Mouse (Mus musculus) forebrain, embryonic 15.5 days (tissue): ENCODE results near the gene Dnpep. TPM values are rescaled to one million over a fixed set of nuclear protein-coding genes. Genes with fewer than 3 reads are reported as not detected.

Experiments used
- ATAC-seq: fragments of 200-750 bp; cut with Nextera tagmentation; replicated peaks from 2 replicates; pipeline ENCODE4 v1.8.0; 2017; ENCODE audit warnings: mild to moderate bottlenecking, moderate TSS enrichment, moderate library complexity
- H3K27ac ChIP-seq: fragments of 300-500 bp; sonication (generic); replicated peaks from 2 replicates; pipeline ENCODE4 v1.5.1; 2015; ENCODE audit warnings: mild to moderate bottlenecking, inconsistent platforms
- H3K27me3 ChIP-seq: fragments of 300-500 bp; sonication (generic); 2 replicates; pipeline ENCODE4 v1.6.1; 2015; ENCODE audit warnings: inconsistent platforms
- H3K36me3 ChIP-seq: fragments of 300-500 bp; sonication (generic); 2 replicates; pipeline ENCODE4 v1.6.1; 2015; ENCODE audit warnings: mild to moderate bottlenecking, inconsistent platforms
- H3K4me1 ChIP-seq: fragments of 300-500 bp; sonication (generic); 2 replicates; pipeline ENCODE4 v1.6.1; 2015; ENCODE audit warnings: inconsistent platforms
- H3K4me2 ChIP-seq: fragments of 300-500 bp; sonication (generic); replicated peaks from 2 replicates; pipeline ENCODE4 v1.6.1; 2015; ENCODE audit warnings: mild to moderate bottlenecking, inconsistent platforms
- H3K4me3 ChIP-seq: fragments of 300-500 bp; sonication (generic); 2 replicates; pipeline ENCODE4 v1.5.1; 2015; ENCODE audit warnings: mild to moderate bottlenecking, inconsistent platforms
- H3K9ac ChIP-seq: fragments of 300-500 bp; sonication (generic); replicated peaks from 2 replicates; pipeline ENCODE4 v1.6.1; 2015; ENCODE audit warnings: mild to moderate bottlenecking, inconsistent platforms
- H3K9me3 ChIP-seq: fragments of 300-500 bp; sonication (generic); 2 replicates; pipeline ENCODE4 v1.6.1; 2016; ENCODE audit warnings: inconsistent platforms
- WGBS: fragments of 180-500 bp; shearing (Covaris S2); methylation state at CpG from one replicate; pipeline ENCODE4 v1.1.7; 2015; ENCODE audit warnings: mixed read lengths; 5-methylcytosine and 5-hydroxymethylcytosine counted together
- polyA plus RNA-seq: library from polyadenylated mRNA; unstranded; fragments of >200 nt; fragmentation: Nextera tagmentation; extraction: Ambion mirVana; gene quantifications from 2 replicates; pipeline ENCODE4 v1.2.1, GENCODE M21; 2015

Gene Dnpep
- polyA plus RNA-seq, 1 experiment from 2014 or later, result 163 TPM

DNA sequence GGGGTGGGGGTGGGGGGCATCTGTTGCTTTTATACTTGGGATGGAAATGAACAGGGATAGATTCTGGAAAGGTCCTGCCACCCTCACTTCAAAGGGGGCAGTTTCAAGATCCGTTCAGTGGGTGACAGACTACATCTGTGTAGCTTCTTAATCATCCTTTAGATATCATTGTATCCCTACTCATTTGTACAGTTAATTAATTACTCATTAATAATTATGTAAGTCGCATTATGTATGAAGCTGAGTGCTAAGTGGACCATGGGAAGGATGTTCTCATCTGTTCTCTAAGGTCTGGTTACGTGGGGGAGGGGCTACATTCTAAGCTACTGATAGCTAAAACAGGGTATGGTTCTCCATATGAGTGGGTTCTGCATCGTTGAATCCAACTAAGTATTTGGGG lies 946 bp upstream of the Dnpep start:
- H3K9ac ChIP-seq, result no peak overlapping the region
- WGBS, result 89% methylated on average over 4 of the region's 4 CpGs
- H3K4me1 ChIP-seq, result peaks cover 14% of the 10 kb centered on the region
- H3K27ac ChIP-seq, result peak overlapping the region; percentile 88; the same call in 1 of the 2 replicates
- H3K4me2 ChIP-seq, result no peak overlapping the region
- no peaks in the 10 kb centered on the region for H3K9me3 ChIP-seq
- peaks cover 7% of the 10 kb centered on the region; the same call in 1 of the 2 replicates for H3K36me3 ChIP-seq
- H3K27me3 ChIP-seq, result no peaks in the 10 kb centered on the region
- ATAC-seq, result no peak
- no peak overlapping the region for H3K4me3 ChIP-seq

DNA sequence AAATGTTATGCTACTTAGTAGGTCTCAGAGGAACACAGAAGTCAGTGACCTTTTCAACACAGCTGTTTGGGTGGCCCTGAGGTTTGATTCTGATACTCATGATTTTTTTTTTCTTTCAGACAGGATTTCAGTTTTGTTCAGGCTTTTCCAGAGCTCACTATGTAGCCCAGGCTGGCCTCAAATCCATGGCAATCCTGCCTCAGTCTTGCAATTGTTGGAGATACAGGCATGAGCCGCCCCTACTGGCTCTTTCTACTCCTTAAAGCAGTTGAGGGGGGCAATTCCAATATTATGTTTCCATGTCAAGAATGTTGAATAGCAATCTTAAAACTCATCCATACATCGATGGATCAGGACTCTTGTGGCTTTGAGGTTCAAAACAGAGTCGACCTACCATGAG lies 511 bp upstream of the Dnpep start:
- H3K36me3 ChIP-seq, result peaks cover 12% of the 10 kb centered on the region; the same call in 1 of the 2 replicates
- WGBS, result 73% methylated on average over 3 of the region's 3 CpGs
- ATAC-seq, result no peak
- H3K4me1 ChIP-seq, result peaks cover 14% of the 10 kb centered on the region
- no peaks in the 10 kb centered on the region for H3K9me3 ChIP-seq
- peak overlapping the region; percentile 92 for H3K4me3 ChIP-seq
- peak overlapping the region; percentile 88 for H3K27ac ChIP-seq
- no peaks in the 10 kb centered on the region for H3K27me3 ChIP-seq
- peak overlapping the region; percentile 37 for H3K4me2 ChIP-seq
- peak overlapping the region; percentile 6; the same call in 1 of the 2 replicates for H3K9ac ChIP-seq

DNA sequence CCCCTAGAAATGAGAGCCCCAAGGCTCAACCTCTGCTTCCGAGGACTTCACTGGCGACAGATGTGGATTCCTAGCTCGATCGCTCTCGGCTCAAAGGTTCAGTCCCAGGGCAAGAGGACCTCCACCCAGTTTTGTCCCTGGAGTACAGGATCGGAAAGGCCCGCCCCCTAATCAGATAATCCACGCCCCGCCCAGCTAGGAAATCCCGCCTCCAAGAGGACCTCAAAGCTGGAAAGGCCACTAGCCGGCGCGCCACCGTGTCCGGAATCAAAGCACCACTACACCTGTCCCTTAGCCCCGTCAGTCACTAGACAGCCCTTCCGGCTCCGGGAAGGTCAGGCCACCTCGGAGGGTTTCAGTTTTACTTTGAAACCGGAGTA lies 939 bp downstream of the Dnpep start:
- H3K9me3 ChIP-seq, result no peaks in the 10 kb centered on the region
- H3K9ac ChIP-seq, result peak overlapping the region; percentile 71
- H3K27me3 ChIP-seq, result no peaks in the 10 kb centered on the region
- peaks cover 14% of the 10 kb centered on the region for H3K4me1 ChIP-seq
- peak overlapping the region; percentile 83 for H3K4me2 ChIP-seq
- ATAC-seq, result no peak; the same call in 1 of the 2 replicates
- 0% methylated on average over 20 of the region's 20 CpGs for WGBS
- peak overlapping the region; percentile 92 for H3K4me3 ChIP-seq
- peaks cover 25% of the 10 kb centered on the region for H3K36me3 ChIP-seq
- peak overlapping the region; percentile 88 for H3K27ac ChIP-seq

- peaks cover 14% of the 10 kb centered on the region for H3K4me1 ChIP-seq
- H3K27me3 ChIP-seq, result no peaks in the 10 kb centered on the region
- no peaks in the 10 kb centered on the region for H3K9me3 ChIP-seq
- peak overlapping the region; percentile 92 for H3K4me3 ChIP-seq
- peak overlapping the region; percentile 88; the same call in 1 of the 2 replicates for H3K27ac ChIP-seq
- ATAC-seq, result no peak
- H3K4me2 ChIP-seq, result peak overlapping the region; percentile 83
- peak overlapping the region; percentile 71 for H3K9ac ChIP-seq
- H3K36me3 ChIP-seq, result peaks cover 37% of the 10 kb centered on the region
- 86% methylated on average over 29 of the region's 29 CpGs for WGBS
Measured at GRCm38 (mm10) chr1:75315456-75316365, 2.1 kb downstream of the Dnpep start.

DNA sequence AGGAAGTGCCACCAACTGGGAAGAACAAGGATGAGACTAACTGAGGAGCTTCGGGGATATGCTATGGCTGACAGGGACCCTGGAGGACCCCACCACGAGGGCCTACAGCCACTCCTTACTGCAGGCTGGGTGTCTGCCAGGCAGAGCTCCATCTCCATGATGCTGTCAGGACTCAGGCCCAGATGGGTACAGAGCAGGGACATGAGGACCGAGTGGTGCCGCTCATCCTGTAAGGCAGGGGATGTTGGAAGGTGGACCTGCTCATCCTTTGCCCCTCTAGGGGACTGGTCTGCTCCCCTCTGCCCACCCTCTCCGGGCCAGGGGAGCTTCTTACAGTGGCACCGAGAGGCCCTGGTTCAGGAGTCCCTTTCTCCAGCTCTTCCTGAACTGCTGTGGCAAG lies 2.8 kb downstream of the Dnpep start:
- no peak overlapping the region for H3K9ac ChIP-seq
- no peaks in the 10 kb centered on the region for H3K9me3 ChIP-seq
- ATAC-seq, result no peak
- H3K4me2 ChIP-seq, result no peak overlapping the region
- no peak overlapping the region for H3K27ac ChIP-seq
- no peaks in the 10 kb centered on the region for H3K27me3 ChIP-seq
- no peak overlapping the region for H3K4me3 ChIP-seq
- 94% methylated on average over 6 of the region's 6 CpGs for WGBS
- H3K36me3 ChIP-seq, result peaks cover 43% of the 10 kb centered on the region
- peaks cover 14% of the 10 kb centered on the region for H3K4me1 ChIP-seq

- Histone ChIP-seq H3K9me3 (no peaks in the 10 kb centered on the region), H3K4me1 (peaks cover 10% of the 10 kb centered on the region), H3K4me2 (no peak overlapping the region), H3K4me3 (no peak overlapping the region), H3K27ac (no peak overlapping the region), H3K27me3 (no peaks in the 10 kb centered on the region), H3K9ac (no peak overlapping the region), H3K36me3 (peaks cover 65% of the 10 kb centered on the region)
- WGBS, result 94% methylated on average over 6 of the region's 6 CpGs
- no peak for ATAC-seq
Measured at GRCm38 (mm10) chr1:75311694-75312093, 6.1 kb downstream of the Dnpep start.

DNA sequence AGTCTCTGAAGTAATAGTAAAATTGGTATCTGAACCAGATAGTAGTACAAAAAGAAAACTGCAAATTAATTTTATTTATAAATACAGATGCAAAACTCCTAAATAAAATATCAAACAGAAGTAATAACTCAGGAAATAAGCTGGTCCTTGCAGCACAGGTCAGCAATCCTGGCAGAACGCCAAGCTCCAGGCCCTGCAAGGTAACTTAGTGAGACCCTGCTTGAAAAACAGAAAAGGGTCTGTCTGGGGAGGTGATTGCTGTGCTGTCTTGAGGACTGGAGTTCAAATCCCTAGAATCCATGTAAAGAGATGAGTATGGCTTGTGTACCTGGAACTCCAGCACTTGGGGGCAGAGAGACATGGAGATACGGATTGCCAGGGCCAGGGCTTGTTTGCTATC lies 13.1 kb downstream of the Dnpep start:
- Histone ChIP-seq H3K27me3 (no peaks in the 10 kb centered on the region), H3K36me3 (peaks cover 21% of the 10 kb centered on the region), H3K27ac (no peak overlapping the region), H3K4me2 (no peak overlapping the region), H3K4me1 (no peaks in the 10 kb centered on the region), H3K9me3 (no peaks in the 10 kb centered on the region), H3K9ac (no peak overlapping the region), H3K4me3 (no peak overlapping the region)
- WGBS, result 78% methylated on average over 2 of the region's 2 CpGs
- ATAC-seq, result no peak

GRCm38 (mm10) chr1:75294294-75294693 lies 23.5 kb downstream of the Dnpep start:
- 81% methylated on average over 5 of the region's 5 CpGs for WGBS
- H3K27ac ChIP-seq, result no peak overlapping the region

DNA sequence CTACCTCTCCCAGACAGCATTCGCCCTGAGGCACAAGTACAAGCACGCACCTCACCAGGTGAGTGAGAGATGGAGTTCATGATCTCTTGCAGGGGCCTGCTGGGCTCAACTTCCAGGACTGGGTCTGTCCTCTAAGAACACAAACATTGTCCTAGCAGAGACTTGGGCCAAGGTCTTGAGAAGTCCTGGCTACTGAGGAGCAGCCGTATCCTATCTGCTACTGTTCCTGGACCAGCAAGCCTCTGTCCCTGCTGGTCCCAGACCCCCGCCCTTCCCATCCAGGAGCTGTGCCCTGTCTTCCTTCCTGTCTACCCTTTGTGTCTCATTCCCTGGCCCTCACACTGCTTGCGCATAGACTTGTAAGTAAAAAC lies 24.5 kb downstream of the Dnpep start:
- no peak overlapping the region for H3K27ac ChIP-seq
- WGBS, result 93% methylated on average over 5 of the region's 5 CpGs
- no peak overlapping the region for H3K4me3 ChIP-seq

More at GRCm38 (mm10) chr1:75294294-75294693, 23.5 kb downstream of the Dnpep start:
- Histone ChIP-seq H3K36me3 (no peaks in the 10 kb centered on the region), H3K9ac (no peak overlapping the region), H3K4me2 (no peak overlapping the region), H3K9me3 (no peaks in the 10 kb centered on the region), H3K27me3 (no peaks in the 10 kb centered on the region), H3K4me3 (no peak overlapping the region), H3K4me1 (peaks cover 10% of the 10 kb centered on the region)
- no peak for ATAC-seq

GRCm38 (mm10) chr1:75292476-75293330 lies 25.1 kb downstream of the Dnpep start:
- Histone ChIP-seq H3K9me3 (no peaks in the 10 kb centered on the region), H3K9ac (no peak overlapping the region), H3K4me2 (no peak overlapping the region), H3K4me3 (no peak overlapping the region), H3K36me3 (no peaks in the 10 kb centered on the region), H3K4me1 (peaks cover 18% of the 10 kb centered on the region), H3K27me3 (no peaks in the 10 kb centered on the region), H3K27ac (no peak overlapping the region)
- 57% methylated on average over 12 of the region's 12 CpGs for WGBS
- no peak for ATAC-seq

More for the DNA sequence above, 24.5 kb downstream of the Dnpep start:
- Histone ChIP-seq H3K4me1 (peaks cover 18% of the 10 kb centered on the region), H3K36me3 (no peaks in the 10 kb centered on the region), H3K27me3 (no peaks in the 10 kb centered on the region), H3K4me2 (no peak overlapping the region), H3K9ac (no peak overlapping the region), H3K9me3 (no peaks in the 10 kb centered on the region)
- ATAC-seq, result no peak

DNA sequence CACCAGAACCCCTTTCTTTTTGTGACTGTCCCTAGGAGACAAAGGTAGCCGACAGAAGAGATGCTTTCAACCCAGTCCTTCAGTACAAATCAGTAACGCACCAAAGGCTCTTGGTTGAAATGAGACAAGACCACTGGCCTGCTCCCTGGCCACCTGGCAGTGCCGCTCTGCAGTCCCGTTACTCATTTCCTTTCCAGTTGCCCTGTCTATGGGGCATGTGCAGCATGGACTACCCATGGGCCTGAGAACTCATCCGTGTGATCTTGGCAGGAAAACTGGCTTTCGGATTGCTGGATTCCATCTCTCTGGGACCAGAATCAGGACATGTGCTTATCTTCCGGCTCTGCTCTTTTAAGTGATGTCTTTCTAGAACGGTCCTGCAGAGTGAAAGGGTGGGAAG lies 26.5 kb downstream of the Dnpep start:
- peaks cover 18% of the 10 kb centered on the region for H3K4me1 ChIP-seq
- WGBS, result 86% methylated on average over 8 of the region's 8 CpGs
- H3K9me3 ChIP-seq, result no peaks in the 10 kb centered on the region
- no peak overlapping the region for H3K9ac ChIP-seq
- H3K36me3 ChIP-seq, result no peaks in the 10 kb centered on the region
- no peak overlapping the region for H3K27ac ChIP-seq
- no peaks in the 10 kb centered on the region for H3K27me3 ChIP-seq
- H3K4me2 ChIP-seq, result no peak overlapping the region
- no peak overlapping the region for H3K4me3 ChIP-seq
- ATAC-seq, result no peak

- no peaks in the 10 kb centered on the region for H3K27me3 ChIP-seq
- peak; percentile 46 for ATAC-seq
- H3K27ac ChIP-seq, result peak overlapping the region; percentile 83
- H3K4me3 ChIP-seq, result no peak overlapping the region
- H3K4me2 ChIP-seq, result no peak overlapping the region
- H3K9ac ChIP-seq, result no peak overlapping the region
- no peaks in the 10 kb centered on the region for H3K9me3 ChIP-seq
- peaks cover 18% of the 10 kb centered on the region for H3K4me1 ChIP-seq
- no peaks in the 10 kb centered on the region for H3K36me3 ChIP-seq
Measured at GRCm38 (mm10) chr1:75290582-75290981, 27.2 kb downstream of the Dnpep start.
